Mouse (Mus musculus) MEL (cell line): Measurements from ENCODE around the gene C2. TPM values are rescaled to one million over a fixed set of nuclear protein-coding genes. Genes with fewer than 3 reads are reported as not detected.

Source experiments
- DNase-seq: peaks from one replicate; pipeline ENCODE4 v3.0.0; 2011; ENCODE audit warnings: low read depth, low spot score
- H3K27ac ChIP-seq: 2 replicates; pipeline ENCODE4 v1.5.1; 2012; ENCODE audit warnings: low read depth, mild to moderate bottlenecking, control low read depth, low read length, moderate library complexity; ENCODE audit not compliant: control insufficient read depth
- H3K27me3 ChIP-seq, 2 experiments: fragments of 150-350 bp in 1 of 2; sonication (generic) in 1 of 2; 2 replicates each; pipeline ENCODE4 v1.6.1; 2012; ENCODE audit warnings: low read length in 2 of 2, mild to moderate bottlenecking in 2 of 2, improper control_type of control experiment in 1 of 2, moderate library complexity in 1 of 2; ENCODE audit not compliant: insufficient read depth in 2 of 2, control insufficient read depth in 1 of 2
- H3K36me3 ChIP-seq, 2 experiments: 2 replicates each; pipeline ENCODE4 v1.6.1; 2012 to 2014; ENCODE audit warnings: low read length in 2 of 2, improper control_type of control experiment in 1 of 2, inconsistent platforms in 1 of 2, mild to moderate bottlenecking in 1 of 2; ENCODE audit not compliant: insufficient read depth in 2 of 2, control insufficient read depth in 1 of 2
- H3K4me1 ChIP-seq, 2 experiments: fragments of 150-350 bp in 1 of 2; sonication (generic) in 1 of 2; 2 replicates each; pipeline ENCODE4 v1.6.1; 2012; ENCODE audit warnings: low read length in 2 of 2, improper control_type of control experiment in 1 of 2, mild to moderate bottlenecking in 1 of 2; ENCODE audit not compliant: insufficient read depth in 2 of 2, control insufficient read depth in 1 of 2
- H3K4me3 ChIP-seq, 2 experiments: fragments of 150-350 bp in 1 of 2; sonication (generic) in 1 of 2; 2 replicates each; pipeline ENCODE4 v1.5.1; 2012; ENCODE audit warnings: low read depth in 2 of 2, low read length in 2 of 2, mild to moderate bottlenecking in 2 of 2, moderate library complexity in 2 of 2, control low read depth in 1 of 2, improper control_type of control experiment in 1 of 2; ENCODE audit not compliant: control insufficient read depth in 1 of 2, insufficient read depth in 1 of 2
- H3K79me2 ChIP-seq: 2 replicates; pipeline ENCODE4 v1.6.1; 2012; ENCODE audit warnings: mild to moderate bottlenecking, low read length, moderate library complexity; ENCODE audit not compliant: control insufficient read depth, poor library complexity, insufficient read depth
- H3K9ac ChIP-seq: 2 replicates; pipeline ENCODE4 v1.6.1; 2012; ENCODE audit warnings: low read depth, mild to moderate bottlenecking, control low read depth, low read length, moderate library complexity; ENCODE audit not compliant: control insufficient read depth, poor library complexity, severe bottlenecking
- H3K9me3 ChIP-seq: fragments of 150-350 bp; sonication (generic); replicated peaks from 2 replicates; pipeline ENCODE4 v1.6.1; 2012; ENCODE audit warnings: mild to moderate bottlenecking, low read length, improper control_type of control experiment, moderate library complexity; ENCODE audit not compliant: insufficient read depth
- BHLHE40 ChIP-seq: IDR thresholded peaks from 2 replicates; pipeline ENCODE4 v1.6.1; 2012; ENCODE audit warnings: low read depth, mild to moderate bottlenecking, inconsistent platforms, low read length, improper control_type of control experiment, borderline replicate concordance
- CHD2 ChIP-seq: IDR thresholded peaks from 2 replicates; pipeline ENCODE4 v1.6.1; 2011; ENCODE audit warnings: low read length, improper control_type of control experiment
- E2F4 ChIP-seq: IDR thresholded peaks from 2 replicates; pipeline ENCODE4 v1.6.1; 2011; ENCODE audit warnings: low read depth, low read length, improper control_type of control experiment, borderline replicate concordance
- ELF1 ChIP-seq: IDR thresholded peaks from 2 replicates; pipeline ENCODE4 v1.6.1; 2014; ENCODE audit warnings: low read depth, mild to moderate bottlenecking, inconsistent platforms, low read length, improper control_type of control experiment, moderate library complexity
- GABPA ChIP-seq: IDR thresholded peaks from 2 replicates; pipeline ENCODE4 v1.6.1; 2012; ENCODE audit warnings: low read depth, mild to moderate bottlenecking, inconsistent platforms, low read length, improper control_type of control experiment, moderate library complexity
- GATA1 ChIP-seq: IDR thresholded peaks from 2 replicates; pipeline ENCODE4 v1.6.1; 2011; ENCODE audit warnings: low read depth, low read length, improper control_type of control experiment
- HCFC1 ChIP-seq: IDR thresholded peaks from 2 replicates; pipeline ENCODE4 v1.6.1; 2012; ENCODE audit warnings: low read depth, mild to moderate bottlenecking, inconsistent platforms, low read length, improper control_type of control experiment, moderate library complexity
- JUND ChIP-seq: IDR thresholded peaks from 2 replicates; pipeline ENCODE4 v1.6.1; 2011; ENCODE audit warnings: low read depth, mild to moderate bottlenecking, improper control_type of control experiment, low read length
- KAT2A ChIP-seq: conservative IDR thresholded peaks from 2 replicates; pipeline ENCODE4 v1.6.1; 2012; ENCODE audit warnings: low read depth, low read length, improper control_type of control experiment, inconsistent platforms
- MEF2A ChIP-seq: IDR thresholded peaks from 2 replicates; pipeline ENCODE4 v1.6.1; 2014; ENCODE audit warnings: low read depth, mild to moderate bottlenecking, inconsistent platforms, low read length, improper control_type of control experiment; ENCODE audit not compliant: poor library complexity, insufficient replicate concordance, severe bottlenecking; ENCODE audit errors: extremely low read depth
- MXI1 ChIP-seq: IDR thresholded peaks from 2 replicates; pipeline ENCODE4 v1.6.1; 2011; ENCODE audit warnings: mild to moderate bottlenecking, low read depth, low read length, improper control_type of control experiment
- MYB ChIP-seq: IDR thresholded peaks from 2 replicates; pipeline ENCODE4 v1.6.1; 2011; ENCODE audit warnings: mild to moderate bottlenecking, low read depth, low read length, improper control_type of control experiment
- NELFE ChIP-seq: IDR thresholded peaks from 2 replicates; pipeline ENCODE4 v1.6.1; 2011; ENCODE audit warnings: low read depth, low read length, improper control_type of control experiment
- NRF1 ChIP-seq: IDR thresholded peaks from 2 replicates; pipeline ENCODE4 v1.6.1; 2014; ENCODE audit warnings: low read depth, mild to moderate bottlenecking, inconsistent platforms, low read length, improper control_type of control experiment, moderate library complexity; ENCODE audit not compliant: poor library complexity, insufficient read depth, severe bottlenecking
- POLR2A ChIP-seq, 2 experiments: IDR thresholded peaks; 2 replicates each; pipeline ENCODE4 v1.6.1; 2011 to 2012; ENCODE audit warnings: low read length in 2 of 2, mild to moderate bottlenecking in 2 of 2, control low read depth in 1 of 2, improper control_type of control experiment in 1 of 2, low read depth in 1 of 2, moderate library complexity in 1 of 2; ENCODE audit not compliant: control insufficient read depth in 1 of 2, insufficient read depth in 1 of 2, poor library complexity in 1 of 2
- POLR2AphosphoS5 ChIP-seq: IDR thresholded peaks from 2 replicates; pipeline ENCODE4 v1.6.1; 2012; ENCODE audit warnings: low read depth, borderline replicate concordance, mild to moderate bottlenecking, inconsistent platforms, low read length, moderate library complexity, mixed read lengths
- RCOR1 ChIP-seq: IDR thresholded peaks from 2 replicates; pipeline ENCODE4 v1.6.1; 2012; ENCODE audit warnings: low read depth, mild to moderate bottlenecking, inconsistent platforms, low read length, improper control_type of control experiment
- TBP ChIP-seq: IDR thresholded peaks from 2 replicates; pipeline ENCODE4 v1.8.0; 2011; ENCODE audit warnings: low read depth, low read length, improper control_type of control experiment
- TCF12 ChIP-seq: IDR thresholded peaks from 2 replicates; pipeline ENCODE4 v1.6.1; 2014; ENCODE audit warnings: low read depth, mild to moderate bottlenecking, inconsistent platforms, low read length, improper control_type of control experiment, moderate library complexity
- UBTF ChIP-seq: IDR thresholded peaks from 2 replicates; pipeline ENCODE4 v1.6.1; 2012; ENCODE audit warnings: low read depth, mild to moderate bottlenecking, inconsistent platforms, low read length, improper control_type of control experiment, moderate library complexity, borderline replicate concordance; ENCODE audit not compliant: insufficient read depth
- USF1 ChIP-seq: IDR thresholded peaks from 2 replicates; pipeline ENCODE4 v1.6.1; 2014; ENCODE audit warnings: low read depth, mild to moderate bottlenecking, inconsistent platforms, low read length, improper control_type of control experiment, moderate library complexity
- ZC3H11A ChIP-seq: IDR thresholded peaks from 2 replicates; pipeline ENCODE4 v1.6.1; 2012; ENCODE audit warnings: low read depth, mild to moderate bottlenecking, inconsistent platforms, low read length, improper control_type of control experiment
- ZKSCAN1 ChIP-seq: IDR thresholded peaks from 2 replicates; pipeline ENCODE4 v1.6.1; 2012; ENCODE audit warnings: low read depth, mild to moderate bottlenecking, inconsistent platforms, low read length, improper control_type of control experiment, moderate library complexity
- ZMIZ1 ChIP-seq: IDR thresholded peaks from 2 replicates; pipeline ENCODE4 v1.6.1; 2012; ENCODE audit warnings: low read depth, mild to moderate bottlenecking, inconsistent platforms, low read length, improper control_type of control experiment, moderate library complexity
- polyA plus RNA-seq, 2 experiments: library from polyadenylated mRNA; stranded (reverse) in 1 of 2; unstranded in 1 of 2; fragments of >175 nt in 1 of 2; fragments of >200 nt in 1 of 2; gene quantifications; 2 replicates each; pipeline versions ENCODE4 v1.2.1 to v1.2.4; 2012; ENCODE audit warnings: low replicate concordance in 2 of 2, low read depth in 1 of 2; ENCODE audit not compliant: insufficient read length in 2 of 2, insufficient read depth in 1 of 2, missing spikeins in 1 of 2
- total RNA-seq: library from RNA; depleted of rRNA; stranded (reverse); fragments of 300-350 nt; gene quantifications from 2 replicates; pipeline ENCODE4 v1.2.3, GENCODE M21; 2012

Gene C2
- total and polyA plus RNA-seq, 3 experiments, result 2.2 to 9.4 TPM; not detected in 1

GRCm38 (mm10) chr17:34946486-34947140 is 48.5 kb upstream of the C2 start:
- H3K36me3 ChIP-seq, result peaks cover 0 to 19% of the 10 kb centered on the region in 2 experiments; a peak in 3 of 4 replicates
- no peak for DNase-seq
- peaks cover 15% of the 10 kb centered on the region for H3K79me2 ChIP-seq
- no peak overlapping the region for H3K4me3 ChIP-seq
- no peak overlapping the region for H3K9ac ChIP-seq
- no peaks in the 10 kb centered on the region for H3K9me3 ChIP-seq
- no peaks in the 10 kb centered on the region for H3K27me3 ChIP-seq
- TF ChIP-seq ZKSCAN1, result no peak
- TF ChIP-seq NRF1, result no peak
- TF ChIP-seq JUND, result no peak
- TF ChIP-seq POLR2A (IDR thresholded peaks at IDR 0.05; ENCODE audit: control insufficient read depth in 1 of 2, insufficient read depth in 1 of 2, low read depth in 1 of 2, low read length in 2 of 2, poor library complexity in 1 of 2), result no peak
- no peak for TF ChIP-seq TBP
- TF ChIP-seq GABPA, result no peak
- no peak for TF ChIP-seq E2F4
- peaks cover 2 to 5% of the 10 kb centered on the region in 2 experiments; a peak in 3 of 4 replicates for H3K4me1 ChIP-seq
- no peak overlapping the region for H3K27ac ChIP-seq

- no peak overlapping the region for H3K4me3 ChIP-seq
- no peak for DNase-seq
- TF ChIP-seq RCOR1, result no peak
- TF ChIP-seq NELFE, result no peak
- TF ChIP-seq POLR2A (IDR thresholded peaks at IDR 0.05; ENCODE audit: control insufficient read depth in 1 of 2, insufficient read depth in 1 of 2, low read depth in 1 of 2, low read length in 2 of 2, poor library complexity in 1 of 2), result no peak
- no peak for TF ChIP-seq MYB
- no peak for TF ChIP-seq BHLHE40
- TF ChIP-seq USF1, result no peak
- TF ChIP-seq MEF2A, result no peak
- TF ChIP-seq UBTF, result no peak
- no peak for TF ChIP-seq TCF12
- no peak for TF ChIP-seq HCFC1
- TF ChIP-seq KAT2A, result no peak
- TF ChIP-seq CHD2, result no peak
- TF ChIP-seq ZMIZ1, result no peak
- no peak for TF ChIP-seq GATA1
- TF ChIP-seq MXI1, result no peak
- no peak for TF ChIP-seq ZC3H11A
- TF ChIP-seq ELF1, result no peak
- no peak for TF ChIP-seq POLR2AphosphoS5
- TF ChIP-seq, all 39 proteins: peak for 0
- H3K9ac ChIP-seq, result no peak overlapping the region
- peaks cover 2 to 10% of the 10 kb centered on the region in 2 experiments for H3K4me1 ChIP-seq
- H3K79me2 ChIP-seq, result no peaks in the 10 kb centered on the region
- H3K27ac ChIP-seq, result no peak overlapping the region
- H3K36me3 ChIP-seq, result peaks cover 0 to 13% of the 10 kb centered on the region in 2 experiments; a peak in 2 of 4 replicates
- H3K27me3 ChIP-seq, result no peaks in the 10 kb centered on the region
- no peaks in the 10 kb centered on the region for H3K9me3 ChIP-seq
Observed at GRCm38 (mm10) chr17:34944362-34944761, 46.3 kb upstream of the C2 start.
